Mouse (Mus musculus): ENCODE data around the gene 4930550C14Rik.

DNA sequence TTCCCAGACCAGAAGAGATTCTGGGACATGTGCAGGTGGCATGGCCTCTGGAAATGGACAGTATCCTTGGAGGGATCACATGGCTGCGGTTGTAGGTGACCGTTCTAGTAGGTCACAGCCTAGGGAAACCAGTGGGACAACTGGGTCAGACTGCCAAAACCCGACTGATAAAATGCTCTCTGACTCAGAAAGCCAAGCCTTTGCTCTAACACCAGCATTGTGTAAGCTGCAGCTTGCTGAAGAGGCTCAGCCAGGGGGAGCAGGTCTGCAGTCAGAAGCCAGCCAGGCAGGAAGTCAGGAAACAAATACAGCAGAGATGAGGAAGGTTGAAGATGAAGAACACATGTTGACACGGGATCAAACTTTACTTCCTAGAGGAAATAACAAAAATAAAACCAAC is 26.2 kb upstream of the 4930550C14Rik start:
- TF ChIP-seq CTCF (IDR thresholded peaks at IDR 0.05; ENCODE audit: borderline replicate concordance, insufficient read depth, low read length), result no peak
- TF ChIP-seq POLR2A (IDR thresholded peaks at IDR 0.05; ENCODE audit: low read depth, low read length), result no peak

All from embryonic fibroblast, embryonic 13.5 days (primary cell).